Mouse (Mus musculus): ENCODE measurements around the gene Cd9. TPM values are rescaled to one million over a fixed set of nuclear protein-coding genes. Genes with fewer than 3 reads are reported as not detected.

The Cd9 gene
- total and polyA plus RNA-seq, 3 experiments, result 12.1 to 27.5 (median 21.6) TPM

DNA sequence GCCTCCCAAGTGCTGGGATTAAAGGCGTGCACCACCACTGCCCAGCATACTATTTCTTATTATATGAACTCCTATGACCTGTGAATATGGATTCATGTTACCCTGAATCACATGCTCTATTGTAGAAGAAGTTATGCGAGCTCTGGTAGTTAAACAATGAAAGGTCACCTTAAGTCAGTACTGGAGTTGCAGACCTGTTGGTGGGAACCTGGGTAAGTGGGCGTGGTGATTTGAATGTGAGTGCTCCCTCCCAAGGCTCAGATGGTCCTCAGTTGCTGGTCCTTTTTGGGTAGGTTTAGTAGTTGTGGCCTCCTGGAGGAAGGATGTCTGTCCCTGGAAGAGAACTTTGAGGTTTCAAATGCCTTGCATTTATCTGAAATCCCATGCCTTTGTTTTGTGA lies 57.8 kb downstream of the Cd9 start:
- no peak for DNase-seq (ENCODE audit: extremely low read depth)
- Histone ChIP-seq H3K36me3 (replicated peaks in 1 of 2; ENCODE audit: control insufficient read depth in 1 of 2, insufficient read depth in 1 of 2, low read length in 1 of 2) (no peaks in the 10 kb centered on the region), H3K27me3 (replicated peaks) (peaks cover 7% of the 10 kb centered on the region), H3K4me1 (ENCODE audit: control insufficient read depth in 1 of 2, insufficient read depth in 2 of 2) (peaks cover 14 to 34% of the 10 kb centered on the region in 2 experiments), H3K79me2 (replicated peaks; ENCODE audit: control insufficient read depth, extremely low read depth, insufficient read depth, poor library complexity, severe bottlenecking) (no peaks in the 10 kb centered on the region), H3K4me3 (replicated peaks in 1 of 3; ENCODE audit: low read depth in 2 of 3, low read length in 2 of 3, poor library complexity in 1 of 3) (no peak overlapping the region), H3K27ac (ENCODE audit: insufficient read depth, low read depth) (no peak overlapping the region), H3K9ac (ENCODE audit: insufficient read depth, low read depth) (no peak overlapping the region), H3K9me3 (replicated peaks; ENCODE audit: low read length) (no peaks in the 10 kb centered on the region), H3K4me2 (ENCODE audit: insufficient read depth, low read depth, poor library complexity, severe bottlenecking) (no peak overlapping the region)
- in situ Hi-C loops (cut with MboI; ENCODE audit: low pct_ligation_motif_present, low pct_unique_long_range_greater_than_20kb, low sequenced_read_pairs) (no loop called here), dilution Hi-C loops (cut with MboI; ENCODE audit: extremely low pct_ligation_motif_present, extremely low pct_unique_long_range_greater_than_20kb, low sequenced_read_pairs) (no loop called here)
- TF ChIP-seq PAX5 (IDR thresholded peaks at IDR 0.05; ENCODE audit: low read length), result no peak
- TF ChIP-seq MXI1 (IDR thresholded peaks at IDR 0.05; ENCODE audit: low read depth, low read length), result no peak
- TF ChIP-seq POLR2AphosphoS2 (IDR thresholded peaks at IDR 0.05; ENCODE audit: low read depth, low read length), result no peak
- no peak for TF ChIP-seq CHD1 (IDR thresholded peaks at IDR 0.05; ENCODE audit: low read depth, low read length)
- TF ChIP-seq SIN3A (IDR thresholded peaks at IDR 0.05; ENCODE audit: low read length), result no peak
- TF ChIP-seq JUND (conservative IDR thresholded peaks at IDR 0.05; ENCODE audit: low read depth, low read length), result no peak
- TF ChIP-seq EP300 (IDR thresholded peaks at IDR 0.05; ENCODE audit: low read length), result no peak
- no peak for TF ChIP-seq MAFK (IDR thresholded peaks at IDR 0.05; ENCODE audit: insufficient replicate concordance, low read length)

DNA sequence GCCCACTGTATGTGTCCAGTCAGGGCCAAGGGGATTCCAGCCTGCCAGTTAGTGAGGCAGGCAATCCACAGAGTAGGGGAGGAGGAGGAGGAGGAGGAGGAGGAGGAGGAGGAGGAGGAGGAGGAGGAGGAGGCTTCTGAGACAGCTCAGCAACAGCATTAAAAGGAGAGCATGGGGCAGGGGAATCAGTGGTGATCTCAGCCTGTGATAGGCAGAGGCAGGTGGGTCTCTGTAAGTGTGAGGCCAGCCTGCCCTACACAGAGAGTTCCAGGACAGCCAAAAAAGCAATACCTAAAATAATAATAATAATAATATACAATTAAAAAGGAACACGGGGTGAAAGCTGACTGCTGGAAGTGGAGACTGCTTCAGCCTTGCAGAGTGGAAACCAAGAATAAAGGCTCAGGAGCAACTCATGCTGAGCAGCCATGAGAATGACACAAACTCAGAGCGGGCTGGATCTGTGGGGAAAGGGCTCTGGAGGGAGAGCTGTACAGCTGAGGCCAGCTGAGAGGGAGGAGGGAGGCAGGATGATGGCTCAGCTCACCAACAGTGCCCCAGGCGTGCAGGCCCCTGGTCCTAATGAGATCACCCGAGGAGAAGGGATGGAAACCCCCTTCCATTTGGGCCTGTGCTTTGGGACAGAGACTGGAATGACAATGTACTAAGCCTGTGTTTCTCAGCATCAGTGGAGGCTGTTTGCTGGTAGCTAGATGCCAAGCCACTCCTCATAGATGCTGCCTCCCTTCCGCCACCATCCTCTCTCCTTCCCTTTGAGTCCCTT lies 59.7 kb downstream of the Cd9 start:
- Histone ChIP-seq H3K4me3 (replicated peaks in 1 of 3; ENCODE audit: low read depth in 2 of 3, low read length in 2 of 3, poor library complexity in 1 of 3) (no peak overlapping the region), H3K27ac (ENCODE audit: insufficient read depth, low read depth) (no peak overlapping the region), H3K4me1 (ENCODE audit: control insufficient read depth in 1 of 2, insufficient read depth in 2 of 2) (peaks cover 19 to 44% of the 10 kb centered on the region in 2 experiments), H3K9ac (ENCODE audit: insufficient read depth, low read depth) (no peak overlapping the region), H3K9me3 (replicated peaks; ENCODE audit: low read length) (no peaks in the 10 kb centered on the region), H3K36me3 (replicated peaks in 1 of 2; ENCODE audit: control insufficient read depth in 1 of 2, insufficient read depth in 1 of 2, low read length in 1 of 2) (no peaks in the 10 kb centered on the region), H3K27me3 (replicated peaks) (peaks cover 3% of the 10 kb centered on the region), H3K4me2 (ENCODE audit: insufficient read depth, low read depth, poor library complexity, severe bottlenecking) (no peak overlapping the region), H3K79me2 (replicated peaks; ENCODE audit: control insufficient read depth, extremely low read depth, insufficient read depth, poor library complexity, severe bottlenecking) (no peaks in the 10 kb centered on the region)
- in situ Hi-C loops (cut with MboI; ENCODE audit: low pct_ligation_motif_present, low pct_unique_long_range_greater_than_20kb, low sequenced_read_pairs) (loop anchor here (5.0 kb wide), 1 partner anchor 42 kb away; no protein-coding TSS in a partner anchor), dilution Hi-C loops (cut with MboI; ENCODE audit: extremely low pct_ligation_motif_present, extremely low pct_unique_long_range_greater_than_20kb, low sequenced_read_pairs) (no loop called here)
- no peak for DNase-seq (ENCODE audit: extremely low read depth)
- TF ChIP-seq USF1 (IDR thresholded peaks at IDR 0.05; ENCODE audit: low read depth, low read length), result no peak
- no peak for TF ChIP-seq MEF2A (IDR thresholded peaks at IDR 0.05; ENCODE audit: borderline replicate concordance, low read depth, low read length)
- TF ChIP-seq EP300 (IDR thresholded peaks at IDR 0.05; ENCODE audit: low read length), result no peak
- TF ChIP-seq HCFC1 (IDR thresholded peaks at IDR 0.05; ENCODE audit: low read depth, low read length), result no peak
- no peak for TF ChIP-seq JUND (conservative IDR thresholded peaks at IDR 0.05; ENCODE audit: low read depth, low read length)
- TF ChIP-seq ZKSCAN1 (IDR thresholded peaks at IDR 0.05; ENCODE audit: borderline replicate concordance, low read depth, low read length), result no peak
- TF ChIP-seq RCOR1 (conservative IDR thresholded peaks at IDR 0.05; ENCODE audit: low read depth, low read length), result no peak
- TF ChIP-seq MAFK (IDR thresholded peaks at IDR 0.05; ENCODE audit: insufficient replicate concordance, low read length), result no peak
- no peak for TF ChIP-seq POLR2A (IDR thresholded peaks at IDR 0.05; ENCODE audit: low read depth, low read length)
- no peak for TF ChIP-seq ZC3H11A (IDR thresholded peaks at IDR 0.05; ENCODE audit: low read depth, low read length)

Measured in CH12.LX (cell line).